Mouse (Mus musculus) thymus, adult 2 months (tissue): ENCODE measurements around the gene Srd5a1. TPM values are rescaled to one million over a fixed set of nuclear protein-coding genes. Genes with fewer than 3 reads are reported as not detected.
"Not testable (repeated sequence)": the region's sequence is repeated elsewhere in the genome, so short reads cannot be mapped to it uniquely, and the experiment has no call there.

ENCODE experiments used
- DNase-seq: peaks from one replicate; pipeline ENCODE4 v3.0.0; 2021
- H3K27ac ChIP-seq: fragments of 200-500 bp; 2 replicates; pipeline ENCODE4 v1.5.1; 2012; ENCODE audit warnings: low read length, control low read depth; ENCODE audit not compliant: control insufficient read depth, insufficient read depth
- H3K27me3 ChIP-seq: fragments of 200-500 bp; 2 replicates; pipeline ENCODE4 v1.6.1; 2012; ENCODE audit warnings: mild to moderate bottlenecking, low read length, moderate library complexity, mixed read lengths; ENCODE audit not compliant: control insufficient read depth, insufficient read depth
- H3K36me3 ChIP-seq: fragments of 200-500 bp; 2 replicates; pipeline ENCODE4 v1.6.1; 2012; ENCODE audit warnings: mild to moderate bottlenecking, low read length, moderate library complexity; ENCODE audit not compliant: control insufficient read depth, insufficient read depth
- H3K4me1 ChIP-seq: fragments of 200-500 bp; replicated peaks from 2 replicates; pipeline ENCODE4 v1.6.1; 2012; ENCODE audit warnings: low read length; ENCODE audit not compliant: control insufficient read depth, insufficient read depth
- H3K4me3 ChIP-seq: fragments of 200-500 bp; 2 replicates; pipeline ENCODE4 v1.5.1; 2012; ENCODE audit warnings: mild to moderate bottlenecking, low read length, control low read depth, moderate library complexity; ENCODE audit not compliant: control insufficient read depth, insufficient read depth
- CTCF ChIP-seq: fragments of 200-500 bp; IDR thresholded peaks from 2 replicates; pipeline ENCODE4 v1.5.1; 2012; ENCODE audit warnings: mild to moderate bottlenecking, control low read depth, low read length, moderate library complexity, borderline replicate concordance; ENCODE audit not compliant: control insufficient read depth, poor library complexity, insufficient read depth; ENCODE audit errors: extremely low read depth
- POLR2A ChIP-seq: fragments of 200-500 bp; IDR thresholded peaks from 2 replicates; pipeline ENCODE4 v1.6.1; 2012; ENCODE audit warnings: mild to moderate bottlenecking, low read length, control low read depth, moderate library complexity; ENCODE audit not compliant: control insufficient read depth, poor library complexity, insufficient read depth; ENCODE audit errors: extremely low read depth
- whole genome bisulfite sequencing: fragments of 180-500 bp; shearing (Covaris S2); methylation state at CpG from one replicate; pipeline ENCODE4 v1.1.7; 2018; 5-methylcytosine and 5-hydroxymethylcytosine counted together
- polyA plus RNA-seq: library from polyadenylated mRNA; depleted of rRNA; stranded (reverse); fragments of >200 nt; gene quantifications from 2 replicates; pipeline ENCODE4 v1.2.3, GENCODE M21; 2012

Srd5a1 gene
- polyA plus RNA-seq, 1 experiment, result 6.2 TPM

GRCm38 (mm10) chr13:69636816-69637215 lies 25.6 kb upstream of the Srd5a1 start:
- peaks cover 27% of the 10 kb centered on the region for H3K36me3 ChIP-seq
- no peak overlapping the region for H3K27ac ChIP-seq
- H3K4me3 ChIP-seq, result no peak overlapping the region
- TF ChIP-seq POLR2A (no peak), CTCF (no peak)
- H3K4me1 ChIP-seq, result no peaks in the 10 kb centered on the region
- no peaks in the 10 kb centered on the region for H3K27me3 ChIP-seq
- DNase-seq, result no peak
- WGBS, result 97% methylated on average over 6 of the region's 6 CpGs

DNA sequence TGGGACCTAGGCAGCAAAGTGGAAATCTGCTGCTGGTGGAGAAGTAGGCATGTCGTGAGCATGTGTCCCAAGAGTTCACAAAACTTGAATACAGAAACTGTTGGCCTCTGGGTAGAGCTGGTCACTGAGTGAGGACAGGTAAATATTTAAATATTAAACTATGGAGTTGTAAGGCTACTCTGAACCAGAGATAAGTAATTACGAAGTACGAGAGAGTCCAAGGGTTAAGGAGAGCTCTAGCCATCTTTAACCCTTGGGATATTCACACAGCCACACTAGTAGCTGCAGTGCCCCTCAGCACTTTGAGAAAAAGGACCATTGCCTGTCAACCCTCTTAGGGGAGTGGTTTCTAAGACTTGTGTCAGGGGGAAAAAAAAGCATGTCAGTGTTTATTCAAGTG lies 25.1 kb upstream of the Srd5a1 start:
- no peaks in the 10 kb centered on the region for H3K4me1 ChIP-seq
- H3K27ac ChIP-seq, result no peak overlapping the region
- no peak overlapping the region for H3K4me3 ChIP-seq
- no peak for DNase-seq
- TF ChIP-seq CTCF (no peak), POLR2A (no peak)
- H3K36me3 ChIP-seq, result peaks cover 31% of the 10 kb centered on the region
- over 99% methylated on average over 3 of the region's 3 CpGs for WGBS
- H3K27me3 ChIP-seq, result no peaks in the 10 kb centered on the region

DNA sequence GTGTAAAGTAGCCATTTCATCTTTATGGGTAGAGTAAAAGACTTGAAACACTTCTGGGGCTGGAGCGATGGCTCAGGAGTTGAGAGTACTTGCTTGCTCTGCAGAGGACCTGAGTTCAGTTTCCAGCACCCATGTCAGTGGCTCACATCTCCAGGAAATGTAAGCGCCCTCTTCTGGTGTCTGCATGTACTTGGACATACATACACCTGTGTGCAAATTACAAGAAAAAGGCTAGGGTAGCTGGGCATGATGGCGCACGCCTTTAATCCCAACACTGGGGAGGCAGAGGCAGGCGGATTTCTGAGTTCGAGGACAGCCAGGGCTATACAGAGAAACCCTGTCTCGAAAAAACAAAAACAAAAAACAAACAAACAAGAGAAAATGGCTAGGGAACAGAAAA lies 24.6 kb upstream of the Srd5a1 start:
- H3K4me3 ChIP-seq, DNase-seq, H3K4me1 ChIP-seq, H3K27ac ChIP-seq, H3K27me3 ChIP-seq: not testable (repeated sequence)
- 98% methylated on average over 7 of the region's 7 CpGs for WGBS
- peaks cover 37% of the 10 kb centered on the region for H3K36me3 ChIP-seq

- no peak for TF ChIP-seq POLR2A
- TF ChIP-seq CTCF, result no peak
- H3K4me1 ChIP-seq, result no peaks in the 10 kb centered on the region
- H3K27ac ChIP-seq, result no peak overlapping the region
- H3K36me3 ChIP-seq, result peaks cover 54% of the 10 kb centered on the region
- H3K27me3 ChIP-seq, result no peaks in the 10 kb centered on the region
- DNase-seq, result no peak
- WGBS, result 94% methylated on average over 2 of the region's 2 CpGs
- H3K4me3 ChIP-seq, result no peak overlapping the region
Measured at GRCm38 (mm10) chr13:69633988-69634387, 22.7 kb upstream of the Srd5a1 start.

GRCm38 (mm10) chr13:69633551-69633950 lies 22.3 kb upstream of the Srd5a1 start:
- DNase-seq, result no peak
- H3K4me1 ChIP-seq, result no peaks in the 10 kb centered on the region
- no peaks in the 10 kb centered on the region for H3K27me3 ChIP-seq
- TF ChIP-seq CTCF (no peak), POLR2A (no peak)
- 97% methylated on average over 9 of the region's 9 CpGs for WGBS
- H3K36me3 ChIP-seq, result peaks cover 58% of the 10 kb centered on the region
- H3K4me3 ChIP-seq, result no peak overlapping the region
- no peak overlapping the region for H3K27ac ChIP-seq

GRCm38 (mm10) chr13:69631659-69632058 lies 20.4 kb upstream of the Srd5a1 start:
- H3K27ac ChIP-seq, result no peak overlapping the region
- no peaks in the 10 kb centered on the region for H3K27me3 ChIP-seq
- H3K36me3 ChIP-seq, result peaks cover 75% of the 10 kb centered on the region
- H3K4me1 ChIP-seq, result no peaks in the 10 kb centered on the region
- 93% methylated on average over 4 of the region's 4 CpGs for WGBS
- DNase-seq, result no peak
- TF ChIP-seq POLR2A (no peak), CTCF (no peak)
- H3K4me3 ChIP-seq, result no peak overlapping the region

GRCm38 (mm10) chr13:69631111-69631510 lies 19.9 kb upstream of the Srd5a1 start:
- DNase-seq, result no peak
- Histone ChIP-seq H3K27ac (no peak overlapping the region), H3K36me3 (peaks cover 80% of the 10 kb centered on the region), H3K4me1 (no peaks in the 10 kb centered on the region), H3K4me3 (no peak overlapping the region), H3K27me3 (no peaks in the 10 kb centered on the region)
- WGBS, result over 99% methylated on average over 3 of the region's 3 CpGs
- TF ChIP-seq POLR2A (no peak), CTCF (no peak)
